Mouse (Mus musculus): ENCODE measurements at regions not wholly inside any gene's neighbourhood (a gene's known extent, or its start where the extent isn't known, plus 50 kb on each side); places are given as distances from the start of the nearest gene placed in this dataset.
A peak's percentile ranks its signal among the peaks of the same experiment; 100 is the strongest.

DNA sequence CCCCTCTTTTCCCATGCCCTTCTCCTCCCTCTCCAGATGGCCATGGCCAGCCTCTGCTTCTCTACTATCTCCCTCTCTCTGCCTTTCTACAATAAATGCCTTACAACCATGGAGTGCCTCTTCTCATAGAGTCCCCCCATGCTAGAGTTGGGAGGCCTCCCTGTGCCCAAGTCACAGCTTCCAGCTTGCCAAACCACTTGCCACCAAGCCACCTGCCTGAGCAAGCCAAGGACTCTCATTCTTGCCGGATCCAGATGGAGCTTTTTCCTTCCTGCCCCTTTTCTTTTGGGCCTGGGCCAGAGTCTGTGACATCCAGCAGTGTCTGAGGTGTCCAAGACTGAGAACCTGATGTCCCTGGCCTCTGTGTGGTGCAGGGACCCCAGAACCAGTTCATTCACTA, 367.4 kb upstream of the Arhgap42 start:
- Histone ChIP-seq H3K9ac (no peak overlapping the region), H3K27me3 (no peaks in the 10 kb centered on the region), H3K27ac (no peak overlapping the region), H3K9me3 (replicated peaks) (0 out of 2 replicates have a peak, but pooled peaks cover 10% of the 10 kb centered on the region), H3K4me2 (replicated peaks) (no peak overlapping the region), H3K4me1 (no peaks in the 10 kb centered on the region), H3K36me3 (no peaks in the 10 kb centered on the region), H3K4me3 (no peak overlapping the region)
- ATAC-seq (ENCODE audit: low FRiP score), result no peak
- whole genome bisulfite sequencing, result 85% methylated on average over 1 of the region's 1 CpGs

DNA sequence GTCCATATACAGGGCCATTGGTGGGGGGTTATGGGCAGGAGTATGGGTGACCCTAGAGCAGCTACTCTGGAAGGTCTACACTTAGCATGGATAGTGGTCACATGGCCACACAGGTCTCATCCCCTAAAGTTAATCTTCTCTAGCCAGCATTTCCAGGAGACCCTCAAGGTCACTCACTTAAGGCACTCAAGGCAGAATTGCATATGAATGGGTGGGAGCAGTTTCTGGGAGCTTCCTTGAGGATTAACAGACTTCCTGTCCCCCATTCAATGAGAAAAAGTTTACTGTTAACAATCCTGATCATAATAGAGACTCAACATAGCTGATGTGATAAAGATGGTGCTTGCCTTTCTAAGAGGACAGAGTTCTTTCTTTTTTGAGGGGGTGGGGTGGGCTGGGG, 352.4 kb upstream of the Arhgap42 start:
- H3K4me3 ChIP-seq, result no peak overlapping the region
- no peak overlapping the region for H3K9ac ChIP-seq
- H3K4me1 ChIP-seq, result no peaks in the 10 kb centered on the region
- no peaks in the 10 kb centered on the region for H3K36me3 ChIP-seq
- ATAC-seq (ENCODE audit: low FRiP score), result no peak
- no peaks in the 10 kb centered on the region for H3K27me3 ChIP-seq
- no peak overlapping the region for H3K4me2 ChIP-seq (replicated peaks)
- H3K27ac ChIP-seq, result no peak overlapping the region
- H3K9me3 ChIP-seq (replicated peaks), result no peaks in the 10 kb centered on the region

DNA sequence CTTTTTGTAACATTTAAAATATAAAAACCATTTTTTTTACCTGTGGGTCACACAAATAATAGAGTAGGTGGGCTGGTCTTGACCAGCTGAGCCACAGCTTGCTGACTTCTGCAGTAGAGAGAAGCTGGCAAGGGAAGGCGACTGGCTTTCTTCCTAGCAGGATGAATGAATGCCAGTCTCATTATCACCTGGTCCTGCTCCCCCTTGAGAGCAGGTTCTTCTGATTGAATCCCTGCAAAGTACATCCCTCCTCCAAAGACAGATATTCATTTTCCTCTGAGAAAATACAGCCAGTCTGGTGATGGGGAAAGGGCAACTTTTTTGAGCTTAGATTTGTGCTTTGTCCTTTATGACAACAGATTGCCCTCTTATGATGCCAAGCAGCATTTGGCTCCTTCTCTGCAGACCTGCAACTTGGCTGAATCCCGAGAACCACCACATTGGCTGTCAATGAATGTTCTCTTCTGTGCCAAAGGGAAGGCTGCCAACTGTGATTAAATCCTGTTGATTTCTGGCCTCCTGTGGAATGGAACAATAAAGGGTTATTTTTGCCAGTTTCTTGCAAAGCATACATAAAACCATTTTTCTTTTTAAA, 344.2 kb upstream of the Arhgap42 start:
- 80% methylated on average over 2 of the region's 2 CpGs for WGBS

DNA sequence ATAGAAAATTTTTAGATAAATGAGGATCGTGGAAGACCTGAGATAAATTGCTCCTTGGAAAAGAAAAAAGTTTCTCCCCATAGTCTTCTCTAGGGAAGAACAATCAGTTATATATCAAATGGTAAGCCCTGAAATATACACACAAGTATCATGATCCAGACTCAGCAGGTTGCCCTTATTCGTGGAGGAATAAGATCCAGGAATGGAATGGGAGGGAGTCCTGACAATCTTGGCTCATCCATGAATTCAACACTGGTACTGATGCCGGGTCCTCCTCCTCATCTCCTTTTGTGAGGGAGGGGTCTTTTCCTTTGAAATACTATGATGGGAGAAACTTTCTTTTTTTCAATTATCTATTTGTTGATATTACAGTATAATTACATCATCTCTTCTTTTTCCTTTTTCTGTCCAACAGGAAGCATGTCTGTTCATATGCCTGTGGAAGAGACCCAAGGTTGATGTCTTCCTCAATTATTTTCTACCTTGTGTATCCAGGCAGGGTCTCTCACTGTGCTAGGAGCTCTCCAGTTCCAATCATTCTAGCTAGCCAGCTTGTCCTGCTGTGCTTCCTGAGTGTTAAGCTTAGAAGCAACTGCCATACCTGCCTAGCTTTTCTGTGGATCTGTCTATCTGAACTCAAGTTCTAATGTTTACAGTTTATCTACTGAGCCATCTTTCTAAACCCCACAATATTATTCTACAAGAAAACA, 343.6 kb upstream of the Arhgap42 start:
- 89% methylated on average over 3 of the region's 3 CpGs for WGBS
- Histone ChIP-seq H3K4me1 (no peaks in the 10 kb centered on the region), H3K9me3 (replicated peaks) (no peaks in the 10 kb centered on the region), H3K36me3 (no peaks in the 10 kb centered on the region), H3K4me2 (replicated peaks) (no peak overlapping the region), H3K27me3 (no peaks in the 10 kb centered on the region), H3K9ac (no peak overlapping the region), H3K4me3 (no peak overlapping the region), H3K27ac (no peak overlapping the region)
- no peak for ATAC-seq (ENCODE audit: low FRiP score)

More for the DNA sequence above, 344.2 kb upstream of the Arhgap42 start:
- H3K27me3 ChIP-seq, result no peaks in the 10 kb centered on the region
- no peak for ATAC-seq (ENCODE audit: low FRiP score)
- no peaks in the 10 kb centered on the region for H3K4me1 ChIP-seq
- no peak overlapping the region for H3K4me2 ChIP-seq (replicated peaks)
- no peak overlapping the region for H3K9ac ChIP-seq
- H3K9me3 ChIP-seq (replicated peaks), result no peaks in the 10 kb centered on the region
- H3K36me3 ChIP-seq, result no peaks in the 10 kb centered on the region
- no peak overlapping the region for H3K27ac ChIP-seq
- no peak overlapping the region for H3K4me3 ChIP-seq

DNA sequence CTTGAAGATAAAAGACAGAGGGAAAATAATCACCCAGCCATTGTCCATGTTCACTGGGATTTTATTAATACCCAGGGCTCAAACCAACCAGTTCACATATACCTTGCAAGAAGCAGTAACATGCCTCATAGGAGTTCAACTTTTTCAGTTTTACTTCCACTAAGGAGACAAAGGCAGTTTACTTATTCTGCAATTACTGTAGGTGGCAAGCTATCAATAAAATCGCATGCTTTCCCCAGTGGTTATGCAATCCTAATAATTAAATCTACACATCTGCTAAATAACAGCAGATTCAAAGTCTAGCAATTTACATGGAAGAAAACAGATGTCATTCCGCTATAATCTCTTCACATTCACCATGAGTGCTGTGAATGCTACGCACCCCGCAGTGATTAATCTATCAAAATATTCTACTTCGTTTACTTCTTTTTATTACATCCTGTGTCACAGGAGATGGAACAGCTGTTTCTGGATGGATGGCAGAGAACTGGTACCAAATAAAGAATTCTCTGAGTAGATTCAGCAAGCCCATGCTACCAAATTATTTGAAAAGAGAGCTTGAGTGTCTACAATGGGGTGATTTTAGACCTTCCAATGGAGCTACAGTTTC, 329.2 kb upstream of the Arhgap42 start:
- no peak for ATAC-seq (ENCODE audit: low FRiP score)
- Histone ChIP-seq H3K9ac (no peak overlapping the region), H3K4me3 (no peak overlapping the region), H3K9me3 (replicated peaks) (no peaks in the 10 kb centered on the region), H3K4me1 (no peaks in the 10 kb centered on the region), H3K4me2 (replicated peaks) (no peak overlapping the region), H3K27me3 (no peaks in the 10 kb centered on the region), H3K27ac (no peak overlapping the region), H3K36me3 (no peaks in the 10 kb centered on the region)
- WGBS, result 78% methylated on average over 5 of the region's 5 CpGs

DNA sequence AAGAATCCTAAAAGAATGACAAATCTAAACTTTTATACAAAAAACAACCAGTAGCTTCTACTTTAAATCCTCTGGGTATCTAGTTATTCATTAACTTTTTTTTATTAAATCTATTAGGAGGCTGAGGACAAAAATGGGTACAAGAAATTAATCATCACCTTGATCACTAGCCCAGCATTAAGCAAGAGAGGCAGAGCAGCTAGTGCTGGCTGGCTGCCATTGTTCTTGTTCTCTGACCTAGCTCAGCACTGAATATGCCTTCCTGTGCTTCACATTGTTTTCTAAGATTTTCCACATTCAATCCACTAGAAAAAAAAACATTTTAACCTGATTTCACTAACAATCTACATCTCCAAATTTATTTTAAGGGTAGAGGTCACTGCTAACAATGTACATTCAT, 325.6 kb upstream of the Arhgap42 start:
- Histone ChIP-seq H3K9me3 (replicated peaks) (no peaks in the 10 kb centered on the region), H3K27me3 (no peaks in the 10 kb centered on the region), H3K4me3 (no peak overlapping the region), H3K9ac (no peak overlapping the region), H3K4me2 (replicated peaks) (no peak overlapping the region), H3K27ac (no peak overlapping the region), H3K36me3 (no peaks in the 10 kb centered on the region), H3K4me1 (no peaks in the 10 kb centered on the region)
- ATAC-seq (ENCODE audit: low FRiP score), result no peak

DNA sequence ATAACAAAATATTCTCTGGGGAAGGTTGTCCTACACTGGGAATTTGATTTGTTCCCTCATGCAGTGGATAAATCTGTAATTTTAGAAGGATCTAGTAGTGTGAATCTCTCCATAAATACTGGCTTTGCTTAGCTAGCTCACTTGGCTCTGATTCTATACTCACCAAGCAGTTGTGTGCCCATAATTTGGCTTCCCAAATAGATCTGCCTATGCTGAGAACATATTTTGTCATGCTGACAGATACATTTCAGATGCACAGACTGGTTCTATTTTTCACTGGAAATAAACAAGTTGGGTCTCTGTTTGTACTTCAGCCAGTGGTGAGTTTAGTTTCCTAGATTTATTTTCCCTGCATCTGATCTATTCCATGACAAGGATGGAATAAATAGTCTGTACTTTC, 309.8 kb upstream of the Arhgap42 start:
- no peaks in the 10 kb centered on the region for H3K36me3 ChIP-seq
- no peaks in the 10 kb centered on the region for H3K27me3 ChIP-seq
- H3K9ac ChIP-seq, result no peak overlapping the region
- H3K9me3 ChIP-seq (replicated peaks), result no peaks in the 10 kb centered on the region
- no peaks in the 10 kb centered on the region for H3K4me1 ChIP-seq
- no peak for ATAC-seq (ENCODE audit: low FRiP score)
- H3K4me3 ChIP-seq, result no peak overlapping the region
- no peak overlapping the region for H3K27ac ChIP-seq
- H3K4me2 ChIP-seq (replicated peaks), result no peak overlapping the region

DNA sequence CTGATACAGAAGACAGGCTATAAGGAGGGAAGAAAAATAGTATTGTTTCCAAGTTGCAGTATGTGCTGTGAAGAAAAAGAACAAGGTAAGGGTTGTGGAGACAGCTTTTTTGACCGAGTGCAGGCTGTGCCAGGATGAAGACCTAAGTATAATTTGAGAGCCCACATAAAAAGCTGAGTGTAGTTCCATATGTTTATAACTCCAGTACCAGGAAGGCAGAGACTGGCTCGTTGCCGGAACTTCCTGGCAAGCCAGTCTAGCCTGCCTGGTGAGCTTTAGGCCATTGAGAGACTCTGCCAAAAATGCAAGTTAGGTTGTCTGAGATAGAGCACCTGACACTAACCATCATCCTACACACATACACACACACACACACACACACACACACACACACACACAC, 308.7 kb upstream of the Arhgap42 start:
- H3K4me2 ChIP-seq (replicated peaks), result no peak overlapping the region
- H3K4me1 ChIP-seq, result no peaks in the 10 kb centered on the region
- no peaks in the 10 kb centered on the region for H3K9me3 ChIP-seq (replicated peaks)
- ATAC-seq (ENCODE audit: low FRiP score), result no peak
- H3K27me3 ChIP-seq, result no peaks in the 10 kb centered on the region
- no peak overlapping the region for H3K27ac ChIP-seq
- H3K9ac ChIP-seq, result no peak overlapping the region
- H3K4me3 ChIP-seq, result no peak overlapping the region
- 77% methylated on average over 3 of the region's 3 CpGs for WGBS
- no peaks in the 10 kb centered on the region for H3K36me3 ChIP-seq

DNA sequence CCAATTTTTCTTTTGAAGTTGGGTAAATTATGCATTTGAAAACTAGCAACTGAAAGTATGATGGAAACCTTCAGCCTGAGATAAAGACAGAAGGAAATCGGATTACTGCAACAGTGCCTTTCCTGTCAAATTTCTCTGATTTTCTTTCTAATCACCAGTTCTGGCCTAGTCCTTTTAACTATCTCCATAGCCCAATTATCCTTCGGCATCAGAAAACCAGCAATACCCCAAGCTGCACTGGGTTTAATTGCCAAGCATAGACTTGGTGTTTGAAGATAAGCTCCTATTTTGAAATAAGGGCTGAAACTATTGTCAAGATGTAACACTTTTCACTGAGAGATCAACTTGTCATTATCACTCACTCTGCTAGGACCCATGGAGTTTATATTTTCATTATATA, 308.2 kb upstream of the Arhgap42 start:
- no peak overlapping the region for H3K4me3 ChIP-seq
- H3K4me1 ChIP-seq, result no peaks in the 10 kb centered on the region
- no peak overlapping the region for H3K27ac ChIP-seq
- H3K27me3 ChIP-seq, result no peaks in the 10 kb centered on the region
- H3K4me2 ChIP-seq (replicated peaks), result no peak overlapping the region
- no peak for ATAC-seq (ENCODE audit: low FRiP score)
- no peak overlapping the region for H3K9ac ChIP-seq
- no peaks in the 10 kb centered on the region for H3K9me3 ChIP-seq (replicated peaks)
- 95% methylated on average over 2 of the region's 2 CpGs for WGBS
- H3K36me3 ChIP-seq, result no peaks in the 10 kb centered on the region

DNA sequence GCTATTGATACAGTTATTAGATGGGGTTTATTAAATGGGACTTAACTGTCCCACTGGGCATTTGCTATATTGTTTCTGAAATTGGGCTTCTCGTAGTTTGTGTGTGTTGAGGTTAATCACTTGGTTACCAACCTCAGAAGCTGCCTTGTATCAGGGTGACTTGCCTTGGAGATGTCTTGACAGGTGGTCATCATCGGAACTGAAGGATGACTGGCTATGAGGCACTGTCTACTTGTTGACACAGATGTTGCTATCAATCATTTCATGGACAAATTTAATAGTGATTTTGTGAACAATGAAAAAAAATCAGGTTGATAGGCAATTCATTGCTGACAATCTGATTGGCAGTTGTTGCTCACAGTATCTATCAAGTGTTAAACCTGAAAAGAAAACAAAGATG, 261.4 kb upstream of the Arhgap42 start:
- Histone ChIP-seq H3K27ac (no peak overlapping the region), H3K9me3 (replicated peaks) (no peaks in the 10 kb centered on the region), H3K27me3 (no peaks in the 10 kb centered on the region), H3K4me3 (no peak overlapping the region), H3K36me3 (no peaks in the 10 kb centered on the region), H3K4me2 (replicated peaks) (no peak overlapping the region), H3K9ac (no peak overlapping the region), H3K4me1 (no peaks in the 10 kb centered on the region)
- no peak for ATAC-seq (ENCODE audit: low FRiP score)
- WGBS, result 89% methylated on average over 2 of the region's 2 CpGs

DNA sequence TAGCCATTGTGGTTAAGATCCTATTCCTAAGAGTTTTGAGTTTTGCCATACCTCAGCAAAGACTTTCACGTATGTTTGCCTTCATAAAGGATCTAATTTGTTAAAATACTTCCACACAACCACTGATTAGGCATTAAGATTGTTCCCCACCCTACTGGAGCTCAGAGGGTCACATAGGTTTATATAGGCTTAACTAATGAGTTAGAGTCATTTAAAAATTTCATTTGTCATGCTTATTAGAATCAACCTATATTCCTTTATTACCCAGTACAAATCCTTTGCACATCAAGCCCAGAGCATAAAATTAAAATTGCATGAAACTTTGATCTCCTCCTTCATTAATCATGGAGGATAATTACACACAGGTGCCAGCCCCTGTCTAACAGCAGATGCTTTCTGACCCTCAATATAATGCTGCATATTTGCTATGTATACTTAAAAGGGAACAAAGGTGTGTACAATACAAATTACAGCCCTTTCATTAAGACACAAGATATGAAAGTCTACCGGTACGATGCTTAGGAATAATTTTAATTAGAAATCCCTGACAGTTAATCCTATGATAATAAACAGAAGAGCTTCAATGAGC, 254.8 kb upstream of the Arhgap42 start:
- Histone ChIP-seq H3K4me2 (replicated peaks) (no peak overlapping the region), H3K27me3 (no peaks in the 10 kb centered on the region), H3K9me3 (replicated peaks) (no peaks in the 10 kb centered on the region), H3K36me3 (no peaks in the 10 kb centered on the region), H3K4me3 (no peak overlapping the region), H3K27ac (no peak overlapping the region), H3K4me1 (no peaks in the 10 kb centered on the region), H3K9ac (no peak overlapping the region)
- peak; percentile 64; the same call in 1 of the 2 replicates for ATAC-seq (ENCODE audit: low FRiP score)
- 67% methylated on average over 3 of the region's 3 CpGs for WGBS

DNA sequence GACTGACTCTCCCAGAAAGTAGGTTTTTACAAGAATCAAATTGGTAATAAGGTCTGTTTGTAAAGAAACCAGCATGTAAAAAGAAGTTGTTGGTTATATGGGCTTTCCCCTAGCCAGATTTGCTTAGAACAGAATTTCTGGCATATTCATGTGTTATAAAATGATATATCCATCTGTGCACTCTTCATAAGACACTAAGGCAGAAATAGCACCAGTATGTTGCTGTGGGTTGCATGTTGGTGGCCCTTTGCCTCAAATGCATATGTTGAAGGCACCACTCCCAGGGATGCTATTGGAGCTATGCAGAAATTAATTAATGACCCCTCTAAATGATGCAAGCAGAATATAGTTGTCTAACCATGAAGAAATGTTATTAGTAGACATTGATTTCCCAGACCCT, 238.2 kb upstream of the Arhgap42 start:
- Histone ChIP-seq H3K27ac (no peak overlapping the region), H3K36me3 (no peaks in the 10 kb centered on the region), H3K9ac (no peak overlapping the region), H3K4me2 (replicated peaks) (no peak overlapping the region), H3K27me3 (no peaks in the 10 kb centered on the region), H3K4me1 (no peaks in the 10 kb centered on the region), H3K9me3 (replicated peaks) (no peaks in the 10 kb centered on the region), H3K4me3 (no peak overlapping the region)
- no peak for ATAC-seq (ENCODE audit: low FRiP score)
